Mouse (Mus musculus) brain, embryonic 14.5 days (tissue): ENCODE measurements around the gene Elovl5. TPM values are rescaled to one million over a fixed set of nuclear protein-coding genes. Genes with fewer than 3 reads are reported as not detected.

Source experiments
- DNase-seq: peaks from one replicate; pipeline ENCODE4 v3.0.0-alpha.2; 2011; ENCODE audit warnings: low read depth
- CTCF ChIP-seq: fragments of 200-500 bp; IDR thresholded peaks from 2 replicates; pipeline ENCODE4 v1.5.1; 2012; ENCODE audit warnings: inconsistent platforms, mild to moderate bottlenecking, moderate library complexity, borderline replicate concordance; ENCODE audit not compliant: insufficient read depth, insufficient read length; ENCODE audit errors: extremely low read depth
- POLR2A ChIP-seq: fragments of 200-500 bp; IDR thresholded peaks from 2 replicates; pipeline ENCODE4 v1.6.1; 2012; ENCODE audit warnings: mild to moderate bottlenecking, inconsistent platforms, borderline replicate concordance; ENCODE audit not compliant: poor library complexity, insufficient read depth, insufficient read length, severe bottlenecking; ENCODE audit errors: extremely low read depth
- polyA plus RNA-seq: library from polyadenylated mRNA; depleted of rRNA; stranded (reverse); fragments of >200 nt; gene quantifications from 2 replicates; pipeline ENCODE4 v1.2.3, GENCODE M21; 2012

The Elovl5 gene
- polyA plus RNA-seq, 1 experiment, result 61.5 TPM

DNA sequence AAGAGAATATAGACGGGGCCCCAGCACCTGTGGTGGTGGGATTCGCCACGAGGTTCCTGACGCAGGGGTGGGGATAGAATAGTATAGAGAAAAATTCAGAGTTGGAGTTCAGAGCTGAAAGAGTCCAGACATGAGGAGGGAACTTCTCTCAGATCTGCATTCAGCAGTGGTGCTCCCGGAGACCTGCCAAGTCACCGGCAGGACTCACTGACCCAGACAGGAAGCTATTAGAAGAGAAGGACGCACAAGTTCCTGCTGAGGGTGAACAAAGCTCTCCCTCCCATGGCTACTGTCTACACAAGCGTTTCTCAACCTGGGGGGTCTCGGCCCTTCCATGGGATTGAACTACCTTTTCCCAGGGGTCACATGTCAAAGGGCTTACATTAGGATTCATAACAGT lies 78.1 kb downstream of the Elovl5 start:
- no peak for DNase-seq
- no peak for TF ChIP-seq CTCF
- no peak for TF ChIP-seq POLR2A

- TF ChIP-seq CTCF (no peak), POLR2A (no peak)
- no peak for DNase-seq
Observed at GRCm38 (mm10) chr9:78000586-78001500, 83.7 kb downstream of the Elovl5 start.

GRCm38 (mm10) chr9:78003278-78003677 lies 86.1 kb downstream of the Elovl5 start:
- DNase-seq, result no peak
- TF ChIP-seq CTCF (no peak), POLR2A (no peak)

DNA sequence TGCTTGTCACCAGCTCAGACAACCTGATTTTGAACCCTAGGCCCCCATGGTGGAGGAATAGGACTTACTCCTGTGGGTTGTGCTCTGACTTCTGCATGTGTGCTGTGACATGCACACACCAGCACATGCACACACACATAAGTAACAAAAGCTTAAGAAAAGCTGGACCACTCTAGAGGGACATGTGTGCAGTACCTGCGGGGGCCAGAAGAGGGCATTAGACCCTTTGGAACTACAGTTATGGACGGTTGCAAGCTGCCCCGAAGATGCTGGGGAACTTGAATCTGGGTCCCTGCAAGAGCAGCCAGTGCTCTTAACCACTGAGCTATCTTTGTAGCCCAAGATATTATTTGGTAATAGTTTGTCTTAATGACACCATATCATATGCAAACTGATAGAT lies 88.3 kb downstream of the Elovl5 start:
- TF ChIP-seq POLR2A, result no peak
- peak; percentile 35; the same call in 1 of the 2 replicates for TF ChIP-seq CTCF
- DNase-seq, result no peak

GRCm38 (mm10) chr9:78006209-78007001 lies 89.2 kb downstream of the Elovl5 start:
- TF ChIP-seq POLR2A (no peak), CTCF (peak; percentile 83)
- peak; percentile 84 for DNase-seq

- DNase-seq, result no peak
- TF ChIP-seq POLR2A (no peak), CTCF (no peak)
Observed at GRCm38 (mm10) chr9:78009382-78009781, 92.2 kb downstream of the Elovl5 start.

DNA sequence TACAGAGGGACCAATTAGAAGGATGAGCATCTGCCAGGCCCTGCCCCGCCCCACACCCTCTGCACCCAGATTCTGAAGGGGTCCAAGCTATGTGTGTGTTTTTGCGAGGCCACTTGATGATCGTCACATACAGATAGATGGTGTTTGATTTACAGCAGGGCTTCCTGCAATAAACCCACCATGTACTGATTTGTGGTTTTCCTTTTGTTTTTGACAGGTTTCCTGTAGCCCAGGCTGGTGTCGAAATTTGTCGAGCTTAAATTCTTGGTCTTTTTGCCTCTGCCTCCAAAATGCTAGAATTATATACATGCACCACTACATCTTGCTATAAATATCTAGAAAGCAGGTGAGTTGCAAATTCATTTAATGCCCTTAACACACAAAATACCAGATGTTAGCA lies 93.0 kb downstream of the Elovl5 start:
- no peak for DNase-seq
- no peak for TF ChIP-seq POLR2A
- TF ChIP-seq CTCF, result no peak

- no peak for TF ChIP-seq POLR2A
- no peak for TF ChIP-seq CTCF
Observed at GRCm38 (mm10) chr9:78010707-78011106, 93.5 kb downstream of the Elovl5 start.

DNA sequence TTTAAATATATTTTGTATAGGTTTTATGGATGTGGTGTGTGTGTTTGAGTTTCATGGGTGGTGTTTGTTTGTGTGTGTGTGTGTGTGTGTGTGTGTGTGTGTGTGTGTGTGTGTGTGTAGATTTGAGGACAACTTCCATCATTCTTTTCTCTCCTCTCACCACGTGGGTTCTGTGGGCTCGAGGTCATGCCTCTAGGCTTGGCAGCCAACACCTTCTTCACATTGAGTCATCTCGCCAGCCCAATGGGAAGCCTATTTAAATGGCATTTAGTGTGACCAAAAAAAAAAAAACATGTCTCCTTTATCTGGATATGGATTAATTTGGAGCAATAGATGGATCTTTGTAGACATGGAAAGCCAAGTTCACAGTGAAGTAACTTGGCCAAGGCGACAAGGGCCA lies 94.9 kb downstream of the Elovl5 start:
- DNase-seq, result no peak
- no peak for TF ChIP-seq POLR2A
- no peak for TF ChIP-seq CTCF

More at GRCm38 (mm10) chr9:78010707-78011106, 93.5 kb downstream of the Elovl5 start:
- no peak for DNase-seq

DNA sequence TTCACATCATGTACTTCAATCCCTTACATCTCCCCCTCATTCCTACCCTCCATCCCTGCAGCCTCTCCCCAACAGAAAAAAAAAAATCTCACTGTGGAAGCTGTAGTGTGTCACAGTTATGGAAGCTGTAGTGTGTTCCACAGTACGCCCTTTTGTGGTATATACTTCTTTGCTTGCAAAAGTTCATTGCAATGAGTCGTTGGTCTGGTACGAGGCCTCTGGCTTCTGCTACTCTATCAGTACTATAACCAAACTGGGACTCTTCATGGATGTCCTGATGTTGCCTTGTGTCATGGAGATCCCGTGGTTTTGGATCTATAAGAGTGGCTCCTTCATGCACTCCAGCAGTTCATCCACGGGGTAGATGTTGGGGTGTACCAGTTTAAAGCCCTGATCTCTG lies 95.5 kb downstream of the Elovl5 start:
- DNase-seq, result no peak
- TF ChIP-seq CTCF, result no peak
- no peak for TF ChIP-seq POLR2A

DNA sequence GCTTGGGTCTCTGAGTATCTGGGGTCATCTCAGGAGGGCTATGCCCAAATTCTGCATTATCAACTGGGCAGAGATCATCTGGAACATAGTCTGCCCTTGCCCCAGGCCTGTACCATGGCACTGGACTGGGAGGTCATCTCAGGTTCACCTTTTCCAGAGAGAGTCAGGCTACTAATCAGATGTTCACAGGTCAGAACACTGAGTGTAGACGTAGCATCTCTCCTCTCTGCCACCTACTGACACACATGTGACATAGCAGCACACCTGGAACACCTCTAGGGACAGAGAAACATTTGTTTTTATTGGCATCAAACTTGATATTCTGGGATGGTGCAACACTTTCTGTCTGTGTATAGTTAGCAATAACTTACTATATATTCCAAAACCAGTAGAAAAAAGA lies 96.6 kb downstream of the Elovl5 start:
- DNase-seq, result no peak
- TF ChIP-seq POLR2A (no peak), CTCF (peak; percentile 5; the same call in 1 of the 2 replicates)
